Mouse (Mus musculus) liver, embryonic 15.5 days (tissue): ENCODE measurements around the gene Irf9. TPM values are rescaled to one million over a fixed set of nuclear protein-coding genes. Genes with fewer than 3 reads are reported as not detected.

Experiments
- ATAC-seq: fragments of 200-750 bp; cut with Nextera tagmentation; 2 replicates; pipeline ENCODE4 v1.8.0; 2017; ENCODE audit warnings: moderate number of reproducible peaks, mild to moderate bottlenecking, moderate library complexity; ENCODE audit not compliant: insufficient read depth
- H3K27ac ChIP-seq: fragments of 300-500 bp; sonication (generic); replicated peaks from 2 replicates; pipeline ENCODE4 v1.5.1; 2015; ENCODE audit warnings: mild to moderate bottlenecking, inconsistent platforms
- H3K27me3 ChIP-seq: fragments of 300-500 bp; sonication (generic); 2 replicates; pipeline ENCODE4 v1.6.1; 2015; ENCODE audit warnings: mild to moderate bottlenecking, inconsistent platforms
- H3K36me3 ChIP-seq: fragments of 300-500 bp; sonication (generic); replicated peaks from 2 replicates; pipeline ENCODE4 v1.6.1; 2015; ENCODE audit warnings: moderate library complexity, mild to moderate bottlenecking, inconsistent platforms
- H3K4me1 ChIP-seq: fragments of 300-500 bp; sonication (generic); replicated peaks from 2 replicates; pipeline ENCODE4 v1.6.1; 2015; ENCODE audit warnings: inconsistent platforms
- H3K4me2 ChIP-seq: fragments of 300-500 bp; sonication (generic); 2 replicates; pipeline ENCODE4 v1.6.1; 2015; ENCODE audit warnings: moderate library complexity, mild to moderate bottlenecking, inconsistent platforms
- H3K4me3 ChIP-seq: fragments of 300-500 bp; sonication (generic); replicated peaks from 2 replicates; pipeline ENCODE4 v1.5.1; 2015; ENCODE audit warnings: mild to moderate bottlenecking, inconsistent platforms
- H3K9ac ChIP-seq: fragments of 300-500 bp; sonication (generic); 2 replicates; pipeline ENCODE4 v1.6.1; 2015; ENCODE audit warnings: moderate library complexity, mild to moderate bottlenecking, inconsistent platforms
- H3K9me3 ChIP-seq: fragments of 300-500 bp; sonication (generic); replicated peaks from 2 replicates; pipeline ENCODE4 v1.6.1; 2016; ENCODE audit warnings: inconsistent platforms
- WGBS: fragments of 180-500 bp; shearing (Covaris S2); methylation state at CpG from one replicate; pipeline ENCODE4 v1.1.7; 2015; ENCODE audit warnings: mixed read lengths; ENCODE audit not compliant: insufficient replicate concordance; 5-methylcytosine and 5-hydroxymethylcytosine counted together
- polyA plus RNA-seq: library from polyadenylated mRNA; unstranded; fragments of >200 nt; fragmentation: Nextera tagmentation; extraction: Ambion mirVana; gene quantifications from 2 replicates; pipeline ENCODE4 v1.2.1, GENCODE M21; 2015

Gene Irf9
- polyA plus RNA-seq, 1 experiment from 2014 or later = 20.9 TPM

DNA sequence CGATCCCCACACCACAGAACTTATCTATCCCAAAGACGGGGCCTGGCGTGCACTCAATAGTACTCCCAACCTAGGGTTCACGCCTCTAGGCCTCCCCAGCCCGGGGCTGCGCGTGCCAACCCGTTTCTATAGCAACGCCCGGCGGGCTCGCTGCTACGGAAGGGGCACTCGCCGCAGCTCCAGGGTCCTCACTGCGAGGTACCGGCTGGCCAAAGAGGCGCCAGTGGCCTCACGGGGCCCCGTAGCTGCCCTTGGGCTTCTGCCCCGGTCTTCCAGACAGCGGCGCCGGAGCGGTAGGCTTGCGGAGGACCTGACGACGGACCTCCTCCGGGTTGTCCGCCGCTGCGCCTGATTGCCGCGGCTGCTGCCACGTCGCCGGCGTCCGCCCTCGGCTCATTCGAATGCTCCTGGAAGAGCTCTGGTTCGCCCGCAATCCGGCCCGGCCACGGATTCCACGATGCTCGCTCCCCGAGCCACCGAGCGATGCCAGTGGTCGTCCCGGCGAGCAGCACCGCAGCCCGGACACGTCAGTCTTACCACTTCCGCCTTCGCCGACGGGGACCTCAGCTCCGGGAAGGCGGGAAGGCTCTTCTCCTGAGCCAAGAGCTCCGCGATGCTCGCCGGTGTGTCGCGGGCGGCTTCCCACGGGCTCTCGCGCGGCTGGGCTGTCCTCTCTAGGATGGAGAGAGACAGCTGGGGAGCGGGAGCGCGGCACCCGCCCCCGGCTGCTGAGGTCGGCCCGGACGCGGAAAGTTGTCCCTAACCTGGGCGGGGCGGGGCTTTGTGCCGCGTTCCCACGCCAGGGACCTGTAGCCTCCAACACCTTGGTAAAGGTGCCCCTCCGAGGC is 39.9 kb downstream of the Irf9 start, which contains the start of gene Tm9sf1:
Tm9sf1 (minus strand) TSS at position 747 of the 848 bp plus-strand sequence.
- ATAC-seq = peak; percentile 89
- H3K36me3 ChIP-seq = peaks cover 51% of the 10 kb centered on the region
- peak within 1 kb of the TSS; percentile 97 for H3K9ac ChIP-seq
- peak within 1 kb of the TSS; percentile 96 for H3K4me3 ChIP-seq
- WGBS = under 1% methylated on average over 89 of the region's 89 CpGs
- peaks cover 62% of the 10 kb centered on the region for H3K4me1 ChIP-seq
- peak within 1 kb of the TSS; percentile 91 for H3K27ac ChIP-seq
- H3K4me2 ChIP-seq = peak within 1 kb of the TSS; percentile 90
- no peaks in the 10 kb centered on the region for H3K9me3 ChIP-seq
- no peaks in the 10 kb centered on the region for H3K27me3 ChIP-seq

GRCm38 (mm10) chr14:55644261-55644888 is 41.0 kb downstream of the Irf9 start:
- H3K9ac ChIP-seq = peak overlapping the region; percentile 97
- H3K4me3 ChIP-seq = peak overlapping the region; percentile 96
- H3K9me3 ChIP-seq = no peaks in the 10 kb centered on the region
- H3K27ac ChIP-seq = peak overlapping the region; percentile 91
- ATAC-seq = no peak
- H3K27me3 ChIP-seq = no peaks in the 10 kb centered on the region
- peaks cover 62% of the 10 kb centered on the region for H3K4me1 ChIP-seq
- H3K36me3 ChIP-seq = peaks cover 40% of the 10 kb centered on the region
- 17% methylated on average over 17 of the region's 17 CpGs for WGBS
- peak overlapping the region; percentile 90 for H3K4me2 ChIP-seq

- WGBS = 67% methylated on average over 2 of the region's 2 CpGs
- H3K36me3 ChIP-seq = peaks cover 15% of the 10 kb centered on the region
These were observed 46.5 kb downstream of the Irf9 start, which contains the start of gene Tssk4 for GRCm38 (mm10) chr14:55649884-55650283. TSS of gene Tssk4 (plus strand) at chr14:55650184.

GRCm38 (mm10) chr14:55651528-55651927 is 48.2 kb downstream of the Irf9 start:
- no peak overlapping the region for H3K9ac ChIP-seq
- 73% methylated on average over 7 of the region's 7 CpGs for WGBS
- no peak overlapping the region for H3K4me3 ChIP-seq
- no peaks in the 10 kb centered on the region for H3K9me3 ChIP-seq
- ATAC-seq = no peak
- peaks cover 10% of the 10 kb centered on the region; the same call in 1 of the 2 replicates for H3K4me1 ChIP-seq
- no peak overlapping the region for H3K4me2 ChIP-seq
- H3K36me3 ChIP-seq = peaks cover 7% of the 10 kb centered on the region
- H3K27me3 ChIP-seq = no peaks in the 10 kb centered on the region
- H3K27ac ChIP-seq = no peak overlapping the region

More at GRCm38 (mm10) chr14:55649884-55650283, 46.5 kb downstream of the Irf9 start, which contains the start of gene Tssk4:
- Histone ChIP-seq H3K9me3 (no peaks in the 10 kb centered on the region), H3K27ac (no peak within 1 kb of the TSS), H3K9ac (no peak within 1 kb of the TSS), H3K4me1 (peaks cover 25% of the 10 kb centered on the region), H3K4me2 (no peak within 1 kb of the TSS), H3K4me3 (no peak within 1 kb of the TSS), H3K27me3 (no peaks in the 10 kb centered on the region)
- ATAC-seq = no peak

DNA sequence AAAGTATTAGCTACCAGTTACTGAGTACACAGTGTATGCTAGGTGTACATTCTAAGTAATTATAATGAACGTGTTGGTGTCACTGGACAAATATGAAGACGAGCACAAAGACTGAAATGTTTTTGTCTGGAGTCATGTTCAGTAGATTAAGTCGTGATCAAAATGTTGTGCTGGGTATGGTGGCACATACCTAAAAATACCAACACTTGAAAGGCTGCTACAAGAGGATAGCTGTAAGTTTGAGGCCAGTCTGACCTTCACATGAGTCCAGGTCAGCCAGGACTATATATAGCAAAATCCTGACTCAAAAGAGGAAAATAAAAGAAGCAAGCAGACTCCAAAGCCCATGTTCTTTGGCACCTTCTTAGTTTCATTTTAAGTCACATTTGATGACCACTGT is 53.6 kb downstream of the Irf9 start:
- WGBS = 80% methylated on average over 3 of the region's 3 CpGs
- H3K4me2 ChIP-seq = no peak overlapping the region
- H3K9me3 ChIP-seq = no peaks in the 10 kb centered on the region
- peaks cover 26% of the 10 kb centered on the region for H3K4me1 ChIP-seq
- H3K4me3 ChIP-seq = no peak overlapping the region
- ATAC-seq = no peak
- H3K9ac ChIP-seq = no peak overlapping the region
- no peak overlapping the region for H3K27ac ChIP-seq
- peaks cover 24% of the 10 kb centered on the region for H3K36me3 ChIP-seq
- H3K27me3 ChIP-seq = no peaks in the 10 kb centered on the region

DNA sequence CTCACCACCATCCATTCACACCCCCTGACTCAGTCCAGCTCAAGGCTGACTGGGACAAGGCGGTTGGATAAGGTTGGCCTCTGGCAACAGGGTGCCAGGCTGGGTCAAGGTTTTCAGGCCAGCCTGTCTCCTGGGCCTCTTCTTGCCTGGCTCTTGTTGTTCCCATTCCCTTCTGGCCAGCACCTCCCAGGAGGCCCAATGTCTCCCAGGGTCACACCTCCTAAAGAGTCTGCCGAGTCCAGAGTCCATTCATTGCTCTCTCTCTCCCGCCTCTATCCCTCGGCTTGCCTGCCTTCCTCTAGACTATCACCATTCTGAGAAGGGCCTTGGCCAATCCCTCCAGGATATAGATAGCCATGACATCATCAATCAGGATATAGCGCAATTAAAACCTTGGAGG is 54.6 kb downstream of the Irf9 start:
- Histone ChIP-seq H3K27ac (no peak overlapping the region), H3K4me2 (no peak overlapping the region), H3K9me3 (no peaks in the 10 kb centered on the region), H3K4me3 (no peak overlapping the region), H3K4me1 (peaks cover 26% of the 10 kb centered on the region), H3K36me3 (peaks cover 32% of the 10 kb centered on the region), H3K9ac (no peak overlapping the region), H3K27me3 (no peaks in the 10 kb centered on the region)
- ATAC-seq = no peak
- 83% methylated on average over 5 of the region's 5 CpGs for WGBS

Other genes with a start within 250 kb of the Irf9 start
- 77.8 and 86.8 TPM in 2 replicates for gene Dhrs4, start 124.8 kb upstream of the Irf9 start, polyA plus RNA-seq
- gene Carmil3, start 112.9 kb upstream of the Irf9 start, polyA plus RNA-seq = 0.28 and 0.41 TPM in 2 replicates
- gene Cpne6, start 93.1 kb upstream of the Irf9 start, polyA plus RNA-seq = not detected in 2 replicates
- not detected in 2 replicates for gene Nrl, start 78.6 kb upstream of the Irf9 start, polyA plus RNA-seq
- 36.0 and 39.9 TPM in 2 replicates for gene Pck2, start 63.3 kb upstream of the Irf9 start, polyA plus RNA-seq
- gene Dcaf11, start 43.6 kb upstream of the Irf9 start, polyA plus RNA-seq = 57.9 and 64.1 TPM in 2 replicates
- 1.6 and 2.1 TPM in 2 replicates for gene A730061H03Rik, start 43.2 kb upstream of the Irf9 start, polyA plus RNA-seq
- 1.1 and 1.9 TPM in 2 replicates for gene Fitm1, start 28.0 kb upstream of the Irf9 start, polyA plus RNA-seq
- 108 and 116 TPM in 2 replicates for gene Psme1, start 25.4 kb upstream of the Irf9 start, polyA plus RNA-seq
- gene Emc9, start 18.3 kb upstream of the Irf9 start, polyA plus RNA-seq = 25.6 and 25.9 TPM in 2 replicates
- gene Psme2, start 12.5 kb upstream of the Irf9 start, polyA plus RNA-seq = 173 and 191 TPM in 2 replicates
- 9.1 and 12.0 TPM in 2 replicates for gene Rnf31, start 11.9 kb upstream of the Irf9 start, polyA plus RNA-seq
- 1.7 and 1.9 TPM in 2 replicates for gene Rec8, start 14.5 kb downstream of the Irf9 start, polyA plus RNA-seq
- 26.6 and 36.7 TPM in 2 replicates for gene Ipo4, start 32.4 kb downstream of the Irf9 start, polyA plus RNA-seq
- 0.54 and 0.67 TPM in 2 replicates for gene Gm49378, start 34.3 kb downstream of the Irf9 start, polyA plus RNA-seq
- 48.4 and 51.7 TPM in 2 replicates for gene Tm9sf1, start 40.2 kb downstream of the Irf9 start, polyA plus RNA-seq
- 0.09 TPM in 1 of 2 replicates, not detected in the other for gene Tssk4, start 46.6 kb downstream of the Irf9 start, polyA plus RNA-seq
- gene Mdp1, start 56.9 kb downstream of the Irf9 start, polyA plus RNA-seq = 18.4 and 18.5 TPM in 2 replicates
- 21.2 and 25.6 TPM in 2 replicates for gene Gmpr2, start 68.4 kb downstream of the Irf9 start, polyA plus RNA-seq
- gene Nedd8, start 68.6 kb downstream of the Irf9 start, polyA plus RNA-seq = 218 and 233 TPM in 2 replicates
- gene Tinf2, start 78.2 kb downstream of the Irf9 start, polyA plus RNA-seq = 21.0 and 22.4 TPM in 2 replicates
- gene Tgm1, start 110.4 kb downstream of the Irf9 start, polyA plus RNA-seq = 2.9 and 3.9 TPM in 2 replicates
- 10.5 and 11.0 TPM in 2 replicates for gene Rabggta, start 118.7 kb downstream of the Irf9 start, polyA plus RNA-seq
- gene Dhrs1, start 142.1 kb downstream of the Irf9 start, polyA plus RNA-seq = 39.4 and 43.5 TPM in 2 replicates
- 23.4 and 24.4 TPM in 2 replicates for gene Nop9, start 142.1 kb downstream of the Irf9 start, polyA plus RNA-seq
- gene Cideb, start 154.9 kb downstream of the Irf9 start, polyA plus RNA-seq = 57.5 and 77.8 TPM in 2 replicates
- gene Ltb4r2, start 157.9 kb downstream of the Irf9 start, polyA plus RNA-seq = 0.74 and 0.93 TPM in 2 replicates
- gene Ltb4r1, start 162.4 kb downstream of the Irf9 start, polyA plus RNA-seq = 14.0 and 14.5 TPM in 2 replicates
- gene Adcy4, start 180.5 kb downstream of the Irf9 start, polyA plus RNA-seq = 1.4 and 1.9 TPM in 2 replicates
- 16.9 and 19.7 TPM in 2 replicates for gene Ripk3, start 185.3 kb downstream of the Irf9 start, polyA plus RNA-seq
- 0.67 and 0.86 TPM in 2 replicates for gene Nfatc4, start 219.6 kb downstream of the Irf9 start, polyA plus RNA-seq